Mouse (Mus musculus) embryo, embryonic 9.5 days (tissue): Measurements from ENCODE around the gene Fmo5.

Experiments
- DNase-seq: peaks from one replicate; pipeline ENCODE4 v3.0.0-alpha.2; 2017; ENCODE audit errors: extremely low spot score

Fmo5 gene

GRCm38 (mm10) chr3:97628391-97629001, at the start of gene Fmo5:
Gene Fmo5, plus strand, starts transcription at chr3:97628804.
- peak; percentile 47 for DNase-seq

- peak; percentile 67 for DNase-seq
These were observed 43.0 kb upstream of the Fmo5 start for GRCm38 (mm10) chr3:97585383-97586160.

GRCm38 (mm10) chr3:97587656-97588055, 40.9 kb upstream of the Fmo5 start:
- DNase-seq = no peak

GRCm38 (mm10) chr3:97590699-97591098, 37.9 kb upstream of the Fmo5 start:
- no peak for DNase-seq

GRCm38 (mm10) chr3:97593089-97593488, 35.5 kb upstream of the Fmo5 start:
- no peak for DNase-seq

- no peak for DNase-seq
These were observed 34.5 kb upstream of the Fmo5 start for GRCm38 (mm10) chr3:97594140-97594539.

GRCm38 (mm10) chr3:97595066-97595465, 33.5 kb upstream of the Fmo5 start:
- DNase-seq = no peak

GRCm38 (mm10) chr3:97596796-97597195, 31.8 kb upstream of the Fmo5 start:
- no peak for DNase-seq

- no peak for DNase-seq
These were observed 28.4 kb upstream of the Fmo5 start for GRCm38 (mm10) chr3:97600050-97600832.

GRCm38 (mm10) chr3:97609201-97609844, 19.3 kb upstream of the Fmo5 start:
- no peak for DNase-seq

GRCm38 (mm10) chr3:97609845-97610410, 18.7 kb upstream of the Fmo5 start, which contains the start of gene Chd1l:
Gene Chd1l, minus strand, starts transcription at chr3:97610203.
- peak; percentile 96 for DNase-seq

- no peak for DNase-seq
These were observed 17.6 kb upstream of the Fmo5 start for GRCm38 (mm10) chr3:97611021-97611420.

- no peak for DNase-seq
These were observed 13.4 kb upstream of the Fmo5 start for GRCm38 (mm10) chr3:97615154-97615553.

- DNase-seq = no peak
These were observed 12.7 kb upstream of the Fmo5 start for GRCm38 (mm10) chr3:97615933-97616332.

GRCm38 (mm10) chr3:97617091-97617825, 11.3 kb upstream of the Fmo5 start:
- DNase-seq = no peak

- DNase-seq = no peak
These were observed 10.7 kb upstream of the Fmo5 start for GRCm38 (mm10) chr3:97617899-97618298.

- DNase-seq = no peak
These were observed 7.9 kb upstream of the Fmo5 start for GRCm38 (mm10) chr3:97620657-97621056.

GRCm38 (mm10) chr3:97624611-97625010, 4.0 kb upstream of the Fmo5 start:
- DNase-seq = no peak

- DNase-seq = no peak
These were observed 711 bp upstream of the Fmo5 start for GRCm38 (mm10) chr3:97627893-97628292.

GRCm38 (mm10) chr3:97629941-97630340, 1.3 kb downstream of the Fmo5 start:
- DNase-seq = no peak

GRCm38 (mm10) chr3:97630746-97631145, 2.1 kb downstream of the Fmo5 start:
- no peak for DNase-seq
